Mouse (Mus musculus): ENCODE results near the gene Zfp821.

- TF ChIP-seq EP300 (IDR thresholded peaks at IDR 0.05), result no peak
- no peak for TF ChIP-seq CTCF (IDR thresholded peaks at IDR 0.05)
These were observed 2.6 kb downstream of the Zfp821 start for GRCm38 (mm10) chr8:109707921-109708320.

Data from lung, postnatal 0 days (tissue).